Mouse (Mus musculus): ENCODE results near the gene Dis3l. TPM values are rescaled to one million over a fixed set of nuclear protein-coding genes. Genes with fewer than 3 reads are reported as not detected.

The Dis3l gene
- total RNA-seq (2014; fragmentation: Nextera tagmentation) (13.2 and 20.7 TPM in 2 replicates), total RNA-seq (2017) (20.0 and 20.4 TPM in 2 replicates)

GRCm38 (mm10) chr9:64341254-64341566 lies at the start of gene Dis3l:
Gene Dis3l, minus strand, starts transcription at chr9:64341288.
- no peak for ATAC-seq (replicated peaks; ENCODE audit: low FRiP score, low TSS enrichment, poor library complexity, severe bottlenecking)

DNA sequence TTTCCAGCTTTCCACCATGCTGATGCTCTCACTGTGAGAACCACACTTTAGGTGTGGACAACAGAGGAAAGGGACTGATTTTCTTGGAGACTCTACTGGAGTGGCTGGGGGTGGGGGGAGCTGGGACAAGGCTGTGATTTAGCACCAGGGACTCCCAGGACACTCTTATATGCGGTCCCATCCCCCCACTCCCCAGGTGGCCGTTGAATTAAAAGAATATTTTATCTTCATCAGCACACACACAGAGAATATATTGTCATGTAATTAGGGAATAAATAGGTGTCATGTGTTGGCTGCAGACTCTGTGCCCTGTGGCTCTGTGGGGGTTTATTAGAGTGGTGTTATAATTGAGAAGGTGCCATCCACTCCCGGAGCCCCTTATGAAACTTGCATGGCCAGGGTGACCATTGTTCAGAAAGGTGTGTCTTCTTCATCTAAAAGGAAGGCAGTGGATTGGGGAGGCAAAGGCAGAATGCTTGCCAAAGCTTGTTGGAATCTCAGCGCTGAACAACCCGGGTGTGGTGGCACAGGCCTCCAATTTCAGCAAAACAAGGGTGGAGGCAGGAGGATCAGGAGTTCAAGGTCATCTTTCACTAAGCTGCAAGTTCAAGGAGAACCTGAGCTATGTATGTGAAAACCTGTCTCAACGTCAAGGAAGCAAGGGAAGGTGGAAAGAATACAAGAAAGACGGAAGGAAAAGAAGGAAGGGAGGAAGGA lies 48.6 kb upstream of the Dis3l start:
- no peak for ATAC-seq (replicated peaks; ENCODE audit: low FRiP score, low TSS enrichment, poor library complexity, severe bottlenecking)

GRCm38 (mm10) chr9:64386466-64387211 lies 45.6 kb upstream of the Dis3l start:
- no peak for ATAC-seq (replicated peaks; ENCODE audit: low FRiP score, low TSS enrichment, poor library complexity, severe bottlenecking)

DNA sequence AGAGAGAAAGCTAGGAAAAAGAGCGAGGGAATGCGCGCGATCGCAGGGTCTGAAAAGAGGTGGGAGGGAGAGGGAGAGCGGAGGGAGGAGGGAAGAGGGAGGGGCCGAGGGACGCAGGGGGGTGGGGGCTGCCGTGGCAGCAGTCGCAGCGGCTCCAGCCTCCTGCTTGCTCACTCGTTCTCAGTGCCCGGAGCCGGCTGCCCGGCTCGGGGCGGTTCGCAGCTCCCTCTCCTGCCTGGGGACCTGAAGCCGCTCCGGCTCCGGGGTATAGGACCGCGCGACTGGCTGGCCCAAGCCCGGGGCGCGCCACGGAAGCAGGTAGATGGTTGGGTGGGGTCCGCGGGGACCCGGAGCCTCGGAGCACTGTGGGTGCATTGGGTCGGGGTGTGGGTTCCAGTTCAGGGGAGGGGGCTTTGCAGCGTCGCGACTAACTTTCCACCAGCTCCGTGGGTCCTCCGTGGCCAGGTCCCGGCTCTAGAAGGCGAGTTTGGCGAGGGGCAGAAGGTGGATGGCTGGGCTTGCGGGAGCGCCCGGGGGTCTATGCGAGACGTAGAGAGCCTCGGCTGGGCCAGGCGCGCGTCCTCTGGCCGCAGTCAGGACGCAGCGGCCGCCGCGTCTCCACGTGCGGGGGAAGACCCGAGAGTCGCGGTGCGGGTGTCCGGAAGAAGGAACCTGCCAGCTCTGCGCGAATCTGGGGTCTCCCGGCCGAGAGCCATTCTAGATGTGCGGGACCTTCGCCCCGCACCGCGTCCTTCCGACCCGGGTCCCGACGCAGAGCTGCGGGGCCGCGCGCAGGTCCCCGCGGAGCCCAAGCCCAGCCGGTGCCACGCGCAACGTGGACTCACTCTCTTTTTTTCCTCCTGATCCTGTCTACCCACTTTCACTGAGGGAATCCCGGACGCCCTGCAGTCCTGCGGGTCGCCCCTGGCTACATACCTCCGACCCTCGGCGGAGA lies 44.7 kb upstream of the Dis3l start, which contains the start of gene Megf11:
TSS of gene Megf11 (plus strand) at position 116 of the 955 bp plus-strand sequence.
- 0 out of 2 replicates have a peak, but pooled peaks have one; percentile 30 for ATAC-seq (replicated peaks; ENCODE audit: low FRiP score, low TSS enrichment, poor library complexity, severe bottlenecking)

GRCm38 (mm10) chr9:64383021-64383788 lies 42.1 kb upstream of the Dis3l start:
- no peak for ATAC-seq (replicated peaks; ENCODE audit: low FRiP score, low TSS enrichment, poor library complexity, severe bottlenecking)

- no peak for ATAC-seq (replicated peaks; ENCODE audit: low FRiP score, low TSS enrichment, poor library complexity, severe bottlenecking)
These were observed 35.3 kb upstream of the Dis3l start for GRCm38 (mm10) chr9:64376380-64376779.

- no peak for ATAC-seq (replicated peaks; ENCODE audit: low FRiP score, low TSS enrichment, poor library complexity, severe bottlenecking)
These were observed 30.3 kb upstream of the Dis3l start for GRCm38 (mm10) chr9:64371305-64371819.

DNA sequence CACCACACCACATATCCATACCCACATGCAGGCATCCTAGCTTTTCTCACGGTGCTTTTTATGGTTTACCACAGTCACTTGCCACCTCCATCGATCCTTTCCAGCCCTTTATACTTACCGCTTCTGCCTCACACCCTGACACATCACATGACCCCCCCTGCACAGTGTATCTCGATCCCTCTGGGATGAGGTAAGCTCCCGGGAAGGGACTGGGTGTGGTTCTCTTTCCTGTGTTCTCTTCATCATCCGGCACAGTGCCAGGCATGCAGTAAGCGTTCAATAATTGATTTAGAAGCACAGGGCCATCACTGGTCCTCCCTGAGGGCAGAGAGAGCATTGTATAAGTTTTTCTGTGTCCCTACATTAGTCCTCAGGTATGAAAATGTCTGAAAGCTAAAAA lies 28.8 kb upstream of the Dis3l start:
- ATAC-seq (replicated peaks; ENCODE audit: low FRiP score, low TSS enrichment, poor library complexity, severe bottlenecking) = no peak

DNA sequence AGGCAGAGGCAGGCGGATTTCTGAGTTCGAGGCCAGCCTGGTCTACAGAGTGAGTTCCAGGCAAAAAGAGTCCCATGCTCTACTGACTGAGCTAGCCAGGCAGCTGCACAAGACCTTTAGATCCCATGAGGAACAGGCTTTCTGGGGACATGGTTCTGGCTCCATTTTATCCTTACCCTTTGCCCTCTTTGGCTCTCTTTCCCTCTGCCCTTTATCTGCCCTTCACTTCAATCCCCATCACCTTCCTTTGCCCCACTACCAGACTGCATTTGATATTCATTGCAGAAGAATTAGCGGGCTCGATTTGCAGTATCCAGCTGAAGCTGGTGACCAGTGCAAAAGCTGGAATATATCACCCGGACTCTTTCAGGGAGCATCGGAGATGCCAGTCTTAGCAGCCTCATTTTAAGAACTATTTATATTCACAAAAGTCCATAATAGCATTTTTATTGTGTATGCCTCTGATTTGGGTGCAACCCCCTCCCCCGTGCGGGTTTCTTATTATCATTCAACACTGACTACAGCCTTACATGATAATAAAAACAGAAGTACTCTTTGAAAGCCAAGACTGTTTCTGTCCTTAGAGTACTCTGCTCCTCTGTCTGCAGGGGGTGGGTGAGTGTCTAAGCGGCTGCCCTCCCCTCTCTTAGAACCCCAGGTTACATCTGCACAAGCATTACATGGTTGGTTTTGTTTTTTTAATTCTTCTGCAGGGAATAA lies 20.3 kb upstream of the Dis3l start:
- ATAC-seq (replicated peaks; ENCODE audit: low FRiP score, low TSS enrichment, poor library complexity, severe bottlenecking) = no peak

DNA sequence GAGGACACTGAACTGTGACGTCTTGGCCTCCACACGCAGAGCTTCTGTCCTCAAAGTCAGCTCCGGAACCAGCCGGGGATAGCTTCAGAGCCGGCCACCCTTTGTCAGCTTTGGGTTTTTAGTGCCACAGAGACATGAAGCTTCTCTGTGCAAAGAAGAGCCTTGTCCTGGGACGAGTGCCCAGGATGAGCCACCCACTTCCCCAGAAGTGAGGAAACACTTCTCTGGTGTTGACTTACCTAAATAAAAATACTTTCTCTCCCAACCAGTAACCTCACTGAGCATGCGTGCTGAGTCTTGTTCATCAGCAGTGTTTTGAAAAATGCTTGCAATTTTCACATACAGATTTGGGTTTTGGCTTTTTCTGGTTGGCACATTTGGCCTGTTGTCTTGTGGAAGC lies 14.5 kb upstream of the Dis3l start:
- no peak for ATAC-seq (replicated peaks; ENCODE audit: low FRiP score, low TSS enrichment, poor library complexity, severe bottlenecking)

DNA sequence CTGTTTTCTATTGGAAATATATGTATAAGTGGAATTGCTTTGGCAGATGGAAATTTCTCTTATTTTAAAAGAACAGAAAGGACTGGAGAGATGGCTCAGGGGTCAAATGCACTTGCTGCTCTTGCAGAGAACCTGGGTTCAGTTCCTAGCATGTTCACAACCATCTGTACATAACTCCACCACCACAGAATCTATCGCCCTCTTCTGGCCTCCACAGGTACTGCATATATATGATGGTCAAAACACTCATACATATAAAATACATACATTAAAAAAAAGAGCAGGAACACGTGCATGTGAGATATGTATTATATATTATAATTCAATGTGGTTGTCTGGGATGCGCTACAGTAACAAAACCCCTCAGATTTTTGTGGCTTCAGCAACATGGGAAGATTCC lies 10.1 kb upstream of the Dis3l start:
- ATAC-seq (replicated peaks; ENCODE audit: low FRiP score, low TSS enrichment, poor library complexity, severe bottlenecking) = no peak

DNA sequence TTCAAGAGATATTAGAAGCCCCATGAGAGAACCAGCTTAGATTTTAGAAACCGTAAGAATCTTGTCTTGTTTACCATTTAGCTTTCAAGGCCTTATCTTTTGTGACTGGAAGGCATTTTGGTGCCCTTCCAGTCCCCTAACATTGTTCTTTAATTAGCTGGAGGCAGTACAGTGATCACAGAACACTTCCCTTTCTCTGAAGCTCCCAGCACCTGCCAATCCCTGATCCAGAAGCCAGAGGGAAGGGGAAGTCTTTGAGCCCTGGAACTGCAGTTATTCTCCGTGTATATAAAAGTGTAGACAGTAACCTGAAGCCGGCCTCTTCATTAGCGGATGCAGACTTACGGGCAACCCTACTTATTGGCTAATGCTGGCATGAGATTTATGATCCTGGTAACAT lies 8.4 kb upstream of the Dis3l start:
- ATAC-seq (replicated peaks; ENCODE audit: low FRiP score, low TSS enrichment, poor library complexity, severe bottlenecking) = no peak

GRCm38 (mm10) chr9:64347377-64347776 lies 6.3 kb upstream of the Dis3l start:
- no peak for ATAC-seq (replicated peaks; ENCODE audit: low FRiP score, low TSS enrichment, poor library complexity, severe bottlenecking)

- no peak for ATAC-seq (replicated peaks; ENCODE audit: low FRiP score, low TSS enrichment, poor library complexity, severe bottlenecking)
These were observed 4.8 kb upstream of the Dis3l start for GRCm38 (mm10) chr9:64345931-64346330.

DNA sequence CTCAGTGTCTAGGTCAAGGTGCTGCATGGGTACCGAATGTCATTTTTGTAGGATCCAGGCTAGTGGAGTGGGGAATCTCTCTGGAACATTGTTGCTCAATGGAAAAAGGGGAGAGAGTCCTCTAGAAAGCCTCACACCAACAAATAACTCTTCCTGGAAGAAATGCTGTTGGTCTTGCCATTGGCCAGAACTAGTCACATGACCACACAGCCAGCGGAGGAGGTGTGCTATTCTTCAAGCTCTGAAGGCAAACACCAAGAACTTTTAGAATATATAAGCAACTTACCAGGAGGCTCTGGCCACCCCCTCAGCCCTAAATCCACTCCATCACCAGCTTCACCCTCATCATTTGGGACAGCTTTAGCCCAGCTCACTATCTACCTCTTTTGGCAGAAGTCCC lies 2.6 kb upstream of the Dis3l start:
- no peak for ATAC-seq (replicated peaks; ENCODE audit: low FRiP score, low TSS enrichment, poor library complexity, severe bottlenecking)

DNA sequence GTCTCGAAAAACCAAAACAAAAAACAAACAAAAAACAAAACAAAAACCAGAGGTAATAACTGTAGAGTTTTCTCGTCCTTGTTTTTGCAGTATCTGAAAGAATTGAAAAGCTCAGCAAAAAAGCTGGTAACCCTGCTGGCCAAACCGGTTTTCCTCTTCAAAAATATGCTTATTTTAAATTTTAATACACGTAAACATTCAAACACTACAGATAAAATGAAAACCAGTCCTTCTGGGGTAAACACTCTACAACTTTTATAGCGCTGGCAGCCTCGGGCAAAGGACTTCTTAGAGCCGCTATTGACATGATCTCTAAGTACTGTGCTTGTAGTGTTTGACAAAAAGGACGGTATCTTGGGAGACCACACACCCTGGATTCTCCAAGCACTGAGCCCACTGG lies 583 bp upstream of the Dis3l start:
- no peak for ATAC-seq (replicated peaks; ENCODE audit: low FRiP score, low TSS enrichment, poor library complexity, severe bottlenecking)

GRCm38 (mm10) chr9:64340351-64341253 lies 486 bp downstream of the Dis3l start:
- ATAC-seq (replicated peaks; ENCODE audit: low FRiP score, low TSS enrichment, poor library complexity, severe bottlenecking) = peak; percentile 82

Measured in megakaryocyte-erythroid progenitor cell, adult 5-6 weeks (primary cell).